Comparison of ENCODE assay signal across 24 mouse cellular contexts in the genomic region with DNA sequence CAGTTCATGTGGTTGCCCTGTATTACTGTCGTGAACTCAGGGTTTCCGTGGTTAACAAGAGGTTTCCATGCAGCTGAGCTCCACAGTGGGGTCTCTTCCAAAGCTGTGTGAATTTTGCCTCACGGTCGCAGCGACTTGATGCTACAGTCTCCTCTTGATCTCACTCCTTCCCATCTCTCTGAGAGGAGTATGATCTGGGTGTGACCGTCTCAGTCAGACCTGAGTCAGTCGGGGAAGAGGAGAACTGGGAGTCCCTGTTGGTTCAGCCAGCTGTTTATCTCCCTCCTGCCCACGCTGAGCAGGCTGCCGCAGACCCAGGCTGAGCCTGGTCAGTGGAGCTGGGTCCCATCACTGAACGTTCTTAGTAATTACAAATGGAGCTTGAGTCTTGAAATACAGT.
"Had no signal": no experiment of that assay in that cellular context is flagged by ENCODE, and none has a peak within 500 bp of the region (broad histone marks: within the 10 kb centered on the region; RNA-seq: fewer than 3 reads in every experiment).

No protein-coding gene starts in this region.

- H3K4me2 ChIP-seq: kidney, embryonic 15.5 days; limb, embryonic 12.5 days; limb, embryonic 15.5 days; liver, embryonic 11.5 days; lung, embryonic 15.5 days; midbrain, embryonic 13.5 days; neural tube, embryonic 13.5 days; stomach, embryonic 15.5 days had no signal

- H3K9me3 ChIP-seq: kidney, embryonic 15.5 days; limb, embryonic 12.5 days; limb, embryonic 15.5 days; lung, embryonic 15.5 days; megakaryocyte, embryonic 14.5 days; midbrain, embryonic 10.5 days; midbrain, embryonic 13.5 days; neural tube, embryonic 13.5 days; stomach, embryonic 15.5 days had no signal

- H3K4me1 ChIP-seq: kidney, embryonic 15.5 days; limb, embryonic 12.5 days; limb, embryonic 15.5 days; lung, embryonic 15.5 days; midbrain, embryonic 10.5 days; midbrain, embryonic 13.5 days; stomach, embryonic 15.5 days had no signal

- H3K4me3 ChIP-seq: kidney, embryonic 15.5 days; left cerebral cortex, adult 2 months; limb, embryonic 12.5 days; limb, embryonic 15.5 days; lung, embryonic 15.5 days; megakaryocyte, embryonic 14.5 days; midbrain, embryonic 10.5 days; midbrain, embryonic 13.5 days; neural tube, embryonic 13.5 days; stomach, embryonic 15.5 days had no signal

- H3K27me3 ChIP-seq: kidney, embryonic 15.5 days; limb, embryonic 12.5 days; limb, embryonic 15.5 days; lung, embryonic 15.5 days; megakaryocyte, embryonic 14.5 days; midbrain, embryonic 13.5 days; neural tube, embryonic 13.5 days; stomach, embryonic 15.5 days had no signal

- H3K9ac ChIP-seq: kidney, embryonic 15.5 days; limb, embryonic 12.5 days; limb, embryonic 15.5 days; liver, embryonic 14.5 days; lung, embryonic 15.5 days; midbrain, embryonic 13.5 days; neural tube, embryonic 13.5 days; stomach, embryonic 15.5 days had no signal

- H3K27ac ChIP-seq: kidney, embryonic 15.5 days; left cerebral cortex, adult 2 months; limb, embryonic 12.5 days; limb, embryonic 15.5 days; liver, embryonic 14.5 days; lung, embryonic 15.5 days; midbrain, embryonic 10.5 days; midbrain, embryonic 13.5 days; stomach, embryonic 15.5 days had no signal

- DNase-seq: kidney, adult 8-10 months; kidney, postnatal 10 days; kidney, postnatal 36 days; layer of hippocampus, postnatal 36 days; left cerebral cortex, postnatal 4 days; lung, adult 18-20 months; lung, postnatal 10 days; lung, postnatal 36 days; retina, postnatal 1 day; right cerebral cortex, postnatal 25 days; spleen, adult 18-20 months; thymus, postnatal 25 days had no signal

- ATAC-seq: midbrain, embryonic 13.5 days had no signal
